Mouse (Mus musculus) layer of hippocampus, adult 2 months (tissue): ENCODE data around the gene Npas3. TPM values are rescaled to one million over a fixed set of nuclear protein-coding genes. Genes with fewer than 3 reads are reported as not detected.
A peak's percentile ranks its signal among the peaks of the same experiment; 100 is the strongest.

Experiments used
- DNase-seq, 2 experiments: peaks; one replicate each; pipeline ENCODE4 v3.0.0; 2022; ENCODE audit warnings: low spot score in 2 of 2
- H3K27ac ChIP-seq: fragments of 200-600 bp; 2 replicates; pipeline ENCODE4 v1.8.1; 2022
- H3K4me3 ChIP-seq: fragments of 200-600 bp; 2 replicates; pipeline ENCODE4 v1.8.1; 2022; ENCODE audit warnings: mild to moderate bottlenecking
- CTCF ChIP-seq: fragments of 200-600 bp; conservative IDR thresholded peaks from 2 replicates; pipeline ENCODE4 v1.8.1; 2022; ENCODE audit warnings: antibody characterized with exemption, mild to moderate bottlenecking, moderate library complexity
- total RNA-seq, 2 experiments: library from RNA; stranded (reverse); gene quantifications; 2 replicates each; pipeline ENCODE4 v1.2.3; 2021

The Npas3 gene
- total RNA-seq, 2 experiments from 2014 or later, result 22.9 to 29.1 TPM

DNA sequence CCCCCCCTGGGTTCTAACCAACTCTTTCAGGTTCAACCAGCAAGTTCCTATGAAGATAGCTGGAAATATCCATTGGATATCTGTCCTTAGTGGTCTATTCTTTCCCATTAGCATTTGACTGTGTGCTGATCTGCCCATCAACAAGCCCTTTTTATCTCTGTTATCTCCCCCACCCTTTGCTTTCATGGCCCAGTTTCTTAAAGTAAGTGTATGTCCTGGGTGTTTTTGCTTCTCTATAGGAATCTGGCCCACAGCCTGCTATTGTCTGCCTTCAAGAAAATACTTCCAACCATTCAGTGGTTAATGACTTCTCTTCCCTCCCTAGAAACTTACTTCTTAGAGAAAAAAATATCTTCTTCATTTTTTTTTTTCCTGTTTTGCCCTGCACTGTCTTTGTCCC lies 219.1 kb downstream of the Npas3 start:
- Histone ChIP-seq H3K27ac (no peak overlapping the region), H3K4me3 (no peak overlapping the region)
- no peak for TF ChIP-seq CTCF
- DNase-seq, result no peak

DNA sequence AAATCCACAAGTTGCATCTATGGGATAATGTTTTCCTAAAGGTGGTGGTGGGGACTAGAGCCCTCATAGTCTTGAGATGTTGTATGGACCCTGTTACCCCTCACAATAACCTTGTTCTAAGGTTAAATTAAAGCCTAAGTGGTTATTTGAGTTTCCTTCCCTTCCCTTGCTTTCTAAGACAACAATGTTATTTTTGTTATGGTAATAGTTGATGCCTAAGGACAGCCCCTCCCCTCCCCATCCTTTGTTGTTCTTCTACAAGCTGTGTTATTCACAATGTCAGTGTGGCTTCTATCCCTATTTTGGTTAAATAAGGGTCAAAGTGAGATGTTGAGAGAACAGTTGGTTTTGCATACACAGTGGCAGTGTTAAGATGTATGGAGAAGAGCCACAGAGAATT lies 226.0 kb downstream of the Npas3 start:
- Histone ChIP-seq H3K27ac (no peak overlapping the region), H3K4me3 (no peak overlapping the region)
- TF ChIP-seq CTCF, result no peak
- DNase-seq, result no peak

DNA sequence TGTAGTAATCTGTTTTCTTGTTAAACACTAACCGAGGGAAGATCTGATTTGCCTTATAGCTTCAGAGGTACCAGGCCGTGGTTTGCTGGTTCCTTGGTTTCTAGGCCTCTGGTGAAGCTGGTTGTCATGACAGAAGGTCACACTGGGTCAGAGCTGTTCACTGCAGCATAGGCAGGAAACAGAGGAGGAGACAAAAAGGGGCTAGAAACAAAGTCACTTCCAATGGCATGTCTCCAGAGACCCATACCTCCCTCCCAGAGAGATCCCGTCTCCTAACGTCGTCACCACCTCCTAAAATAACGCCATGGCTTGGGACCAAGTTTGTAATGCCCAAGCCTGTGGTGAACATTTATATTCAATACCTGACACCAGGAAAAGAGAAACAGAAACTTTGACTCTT lies 236.4 kb downstream of the Npas3 start:
- no peak for DNase-seq
- Histone ChIP-seq H3K4me3 (no peak overlapping the region), H3K27ac (no peak overlapping the region)
- TF ChIP-seq CTCF, result no peak

DNA sequence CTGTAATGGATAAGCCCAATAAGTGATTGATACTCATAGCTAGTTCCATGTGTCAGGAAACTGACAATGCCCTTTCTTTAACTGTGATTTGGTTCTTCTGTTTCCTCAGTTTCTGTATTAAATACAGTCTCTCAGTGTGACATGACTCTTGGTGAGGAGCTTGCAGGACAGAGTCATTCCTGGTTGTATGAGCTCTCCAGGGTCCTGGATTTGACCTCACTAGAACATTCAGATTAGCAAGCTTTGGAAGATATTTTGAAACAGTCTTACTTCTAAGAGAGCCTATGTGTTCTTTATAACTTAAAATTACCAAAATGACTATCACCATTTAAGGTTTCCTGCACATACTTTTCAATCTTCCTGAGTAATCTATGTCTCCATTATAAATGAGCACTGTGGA lies 247.9 kb downstream of the Npas3 start:
- H3K27ac ChIP-seq, result no peak overlapping the region
- no peak for DNase-seq
- no peak for TF ChIP-seq CTCF
- no peak overlapping the region for H3K4me3 ChIP-seq

DNA sequence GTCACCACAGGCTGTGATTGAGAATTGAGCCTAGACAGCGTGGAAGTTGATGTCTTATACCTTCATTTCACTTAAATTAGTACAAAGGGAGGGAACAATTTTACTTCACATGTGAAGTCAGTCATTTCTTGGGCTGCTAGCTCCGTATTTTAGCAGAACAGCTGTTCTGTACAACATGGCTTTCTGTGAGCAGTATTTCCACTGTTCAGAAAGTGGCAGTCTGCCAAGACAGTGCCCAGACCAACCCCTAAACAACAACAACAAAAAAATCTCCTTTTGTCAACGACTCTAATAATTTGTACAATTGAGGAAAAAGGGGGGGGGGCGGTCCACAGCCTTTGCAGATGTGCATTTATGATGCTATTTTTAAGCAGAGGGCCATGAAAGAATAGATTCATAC lies 266.4 kb downstream of the Npas3 start:
- Histone ChIP-seq H3K4me3 (no peak overlapping the region), H3K27ac (no peak overlapping the region)
- DNase-seq, result peak in 1 of 2 experiments; percentile 14
- no peak for TF ChIP-seq CTCF

DNA sequence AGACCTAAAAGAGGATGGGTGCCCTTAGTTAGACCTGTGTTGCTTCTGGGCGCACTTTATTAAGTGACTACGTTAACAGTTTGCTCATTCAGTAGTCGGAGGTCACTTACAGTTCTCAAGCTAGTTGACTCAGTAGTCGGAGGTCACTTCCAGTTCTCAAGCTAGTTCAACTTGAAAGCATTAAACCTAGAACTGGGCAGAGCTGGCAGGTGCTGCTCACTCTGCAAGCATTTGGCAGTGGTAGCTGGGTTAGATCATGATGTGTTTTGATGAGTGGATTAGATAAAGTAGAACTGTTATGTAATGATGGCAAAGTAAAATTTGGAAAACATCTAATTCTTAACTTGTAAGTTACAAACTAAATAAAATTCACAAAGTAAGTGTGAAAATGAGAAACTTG lies 271.1 kb downstream of the Npas3 start:
- DNase-seq, result no peak
- no peak overlapping the region for H3K27ac ChIP-seq
- no peak for TF ChIP-seq CTCF
- H3K4me3 ChIP-seq, result no peak overlapping the region

DNA sequence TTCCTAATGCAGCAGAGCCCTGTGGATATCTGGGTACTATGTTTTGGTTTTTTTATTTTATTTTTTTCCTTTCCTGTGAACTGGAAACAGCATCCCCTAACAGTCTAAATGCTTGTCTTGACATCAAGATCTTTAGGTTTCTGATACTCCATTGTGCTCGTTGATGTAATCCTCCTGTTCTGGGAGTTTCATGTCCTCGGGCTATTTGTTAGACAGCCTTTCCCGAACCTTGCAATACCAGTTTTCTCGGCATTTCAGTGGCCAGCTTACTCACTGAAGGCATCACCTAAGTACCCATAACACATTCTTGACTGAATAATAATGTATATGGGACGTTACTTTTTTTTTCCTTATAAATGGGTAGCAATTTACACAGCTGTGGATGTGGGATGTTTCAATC lies 274.2 kb downstream of the Npas3 start:
- DNase-seq, result no peak
- TF ChIP-seq CTCF, result no peak
- Histone ChIP-seq H3K27ac (no peak overlapping the region), H3K4me3 (no peak overlapping the region)

DNA sequence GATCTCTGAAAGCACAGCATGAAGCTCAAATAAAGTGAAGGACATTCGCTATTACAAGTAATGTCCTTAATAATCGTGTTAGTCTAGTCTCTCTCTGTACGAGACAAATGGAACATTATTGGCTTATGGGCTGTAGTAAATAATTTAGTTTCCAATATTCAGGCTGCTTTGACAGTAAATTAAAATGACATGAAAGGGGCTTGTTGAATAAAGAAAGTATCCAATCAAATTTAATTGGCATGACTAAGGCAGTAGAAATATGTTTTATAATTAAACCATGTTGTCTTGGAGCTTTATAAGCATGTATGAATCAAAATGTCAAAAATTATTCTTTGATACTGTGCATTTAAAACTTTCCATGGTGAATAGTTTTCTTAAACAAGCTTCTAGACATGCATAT lies 278.6 kb downstream of the Npas3 start:
- no peak for TF ChIP-seq CTCF
- no peak overlapping the region for H3K4me3 ChIP-seq
- DNase-seq, result no peak
- H3K27ac ChIP-seq, result no peak overlapping the region

DNA sequence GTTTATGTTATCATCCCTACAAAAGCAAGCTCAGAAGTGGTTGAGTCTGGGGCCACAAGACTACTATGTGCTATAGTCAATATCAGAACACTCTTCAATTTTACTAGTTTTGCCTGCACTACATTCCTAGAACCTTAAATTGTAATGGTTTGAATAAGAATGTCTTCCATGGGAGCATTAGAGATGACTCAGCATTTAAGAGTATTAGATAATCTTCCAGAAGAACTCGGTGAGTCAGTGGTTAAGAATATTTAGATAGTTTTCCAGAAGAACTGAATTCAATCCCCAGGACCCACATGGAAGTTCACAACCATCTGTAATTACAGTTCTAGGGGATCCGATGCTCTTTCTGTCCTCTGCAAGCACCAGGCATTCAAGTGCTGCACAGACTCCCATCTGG lies 280.9 kb downstream of the Npas3 start:
- TF ChIP-seq CTCF, result no peak
- Histone ChIP-seq H3K4me3 (no peak overlapping the region), H3K27ac (no peak overlapping the region)
- DNase-seq, result no peak

DNA sequence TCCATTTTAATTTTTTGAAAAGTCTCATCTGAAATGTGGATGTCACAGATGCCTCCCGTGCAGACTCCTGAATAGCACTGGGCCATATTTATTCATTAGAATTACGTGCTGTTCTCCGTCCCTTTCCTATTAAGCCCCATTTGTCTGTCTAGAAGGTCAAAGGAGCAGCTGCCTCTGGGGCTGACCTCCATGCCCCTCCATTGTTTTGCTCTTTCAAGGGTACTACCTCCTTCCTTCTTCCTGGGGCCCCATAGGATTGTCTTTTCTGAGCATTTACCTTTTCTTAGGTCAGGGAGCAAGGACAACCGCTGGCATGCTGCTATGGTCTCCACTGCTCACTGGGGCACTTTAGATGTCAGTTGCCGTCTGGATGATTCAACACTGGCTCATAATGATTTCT lies 288.3 kb downstream of the Npas3 start:
- no peak for DNase-seq
- no peak for TF ChIP-seq CTCF
- Histone ChIP-seq H3K4me3 (no peak overlapping the region), H3K27ac (no peak overlapping the region)

DNA sequence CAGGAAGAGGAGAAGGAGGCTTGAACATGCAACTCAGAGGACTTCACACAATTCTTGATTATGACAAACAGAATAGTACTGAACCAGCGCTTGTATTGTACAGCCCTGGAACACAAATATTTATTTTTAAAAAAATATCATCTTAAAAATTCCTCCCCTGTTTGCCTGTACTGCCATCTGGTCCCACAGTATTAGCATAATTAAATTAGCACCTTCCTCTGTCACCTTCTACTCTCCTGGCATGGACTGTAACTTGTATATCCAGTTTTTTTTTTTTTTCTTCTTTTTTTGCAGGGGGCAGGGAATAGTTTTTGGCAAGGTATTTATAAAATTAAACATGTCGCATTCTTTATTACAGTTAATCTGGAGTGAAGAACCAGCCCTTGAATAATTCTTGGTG lies 307.9 kb downstream of the Npas3 start:
- no peak for DNase-seq
- Histone ChIP-seq H3K4me3 (no peak overlapping the region), H3K27ac (no peak overlapping the region)
- TF ChIP-seq CTCF, result no peak

DNA sequence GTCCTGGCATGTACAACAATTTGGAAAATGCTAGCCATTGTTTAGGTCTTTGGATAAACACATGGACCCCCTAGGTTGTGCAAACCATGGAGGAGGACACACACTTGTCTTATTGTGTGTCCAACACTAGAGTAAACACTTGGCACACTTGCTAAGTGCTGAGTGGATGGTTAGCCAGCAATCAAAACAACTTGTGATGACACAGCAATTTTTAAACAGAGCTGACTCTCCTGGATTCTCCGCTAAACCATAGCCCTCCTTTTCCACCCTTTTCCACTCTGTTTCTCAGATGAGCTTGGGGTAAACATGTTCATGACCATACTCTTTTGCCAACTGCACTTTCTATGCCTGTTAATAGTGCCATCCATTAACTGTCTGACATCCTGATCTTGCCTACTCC lies 309.8 kb downstream of the Npas3 start:
- DNase-seq, result no peak
- TF ChIP-seq CTCF, result no peak
- no peak overlapping the region for H3K27ac ChIP-seq
- no peak overlapping the region for H3K4me3 ChIP-seq

DNA sequence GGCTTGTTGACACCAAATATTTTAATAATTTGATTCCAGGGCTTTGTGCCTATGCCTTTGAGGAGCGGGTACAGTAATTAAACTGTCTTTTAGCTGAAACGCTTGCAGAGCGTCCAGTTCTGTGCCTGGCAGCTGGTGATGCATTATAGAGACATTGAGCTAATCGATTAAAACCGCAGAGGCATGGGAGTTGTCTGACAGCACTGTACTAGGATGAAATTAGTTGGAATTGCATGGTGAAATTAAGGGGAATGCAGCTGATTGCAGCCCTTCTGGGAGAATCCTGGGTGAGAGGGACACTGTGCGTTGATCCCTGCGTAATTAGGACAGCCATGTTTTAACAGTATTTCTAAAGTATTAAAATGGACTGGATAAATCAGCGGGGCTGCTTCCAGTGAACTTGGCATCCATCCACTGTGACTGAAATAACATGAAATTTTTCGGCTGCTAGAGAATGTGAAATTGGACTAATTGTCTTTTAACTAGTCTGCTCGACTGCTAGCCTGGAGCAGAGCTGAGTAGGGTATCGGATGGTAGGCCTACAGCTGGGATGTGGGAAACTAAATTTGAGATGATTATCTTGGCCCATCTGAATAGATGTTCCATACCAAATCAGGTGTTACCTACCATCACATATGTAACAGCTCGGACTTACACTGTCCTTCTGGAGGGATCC lies 318.4 kb downstream of the Npas3 start:
- no peak for DNase-seq
- H3K4me3 ChIP-seq, result no peak overlapping the region
- H3K27ac ChIP-seq, result peak overlapping the region; percentile 46; the same call in 1 of the 2 replicates
- no peak for TF ChIP-seq CTCF

DNA sequence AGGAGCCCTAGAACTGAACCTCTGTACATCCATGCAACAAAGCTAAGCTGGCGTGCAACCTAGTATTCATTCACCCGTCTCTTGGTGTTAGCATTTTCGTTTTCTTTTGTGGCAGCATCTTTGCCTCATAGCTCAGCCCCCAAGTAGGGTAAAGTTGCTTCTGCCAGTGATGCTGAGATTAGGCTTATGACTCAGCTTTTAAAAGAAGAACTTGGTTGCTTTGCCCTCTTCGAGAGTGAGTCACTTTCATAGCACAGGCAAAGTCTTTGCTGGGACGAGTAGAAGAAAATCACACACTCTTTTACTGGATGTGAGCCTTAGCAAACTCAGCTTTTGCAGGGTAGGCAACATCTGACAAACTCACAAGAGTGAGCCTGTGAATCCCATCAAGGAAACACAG lies 332.7 kb downstream of the Npas3 start:
- TF ChIP-seq CTCF, result no peak
- Histone ChIP-seq H3K27ac (no peak overlapping the region), H3K4me3 (no peak overlapping the region)
- DNase-seq, result no peak

DNA sequence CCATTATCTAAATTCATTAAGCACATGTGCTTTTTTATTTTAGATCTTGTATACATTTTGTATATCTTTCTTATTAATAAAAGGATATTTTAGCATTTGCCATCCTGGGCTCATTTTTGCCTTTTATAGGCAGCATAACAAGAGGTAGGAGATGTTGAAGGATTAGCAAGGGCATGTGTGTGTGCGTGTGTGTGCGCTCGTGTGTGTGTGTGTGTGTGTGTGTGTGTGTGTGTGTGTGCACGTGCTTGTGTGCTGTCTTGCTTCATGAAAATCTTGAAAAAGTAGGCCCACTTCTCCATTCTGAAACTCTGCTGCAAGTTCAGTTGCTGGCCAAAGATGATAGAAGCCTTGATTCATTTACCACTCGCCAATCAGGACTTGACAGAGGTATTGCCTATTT lies 338.8 kb downstream of the Npas3 start:
- no peak for DNase-seq
- TF ChIP-seq CTCF, result no peak
- no peak overlapping the region for H3K4me3 ChIP-seq
- H3K27ac ChIP-seq, result peak overlapping the region; percentile 57; the same call in 1 of the 2 replicates
